Mouse (Mus musculus) adrenal gland, adult (tissue): ENCODE results near the gene Hectd2.

ENCODE experiments used
- DNase-seq, 2 experiments: peaks; one replicate each; pipeline ENCODE4 v3.0.0; 2022 to 2023; ENCODE audit warnings: low spot score in 1 of 2; ENCODE audit not compliant: inconsistent age in 2 of 2

The Hectd2 gene

GRCm38 (mm10) chr19:36554046-36554784 is at the start of gene Hectd2:
Hectd2 (plus strand) TSS chr19:36554639.
- peak; percentile 70 to 89 for DNase-seq

GRCm38 (mm10) chr19:36504716-36505115 is 49.7 kb upstream of the Hectd2 start:
- DNase-seq = no peak

- DNase-seq = peak in 1 of 2 experiments; percentile 48
These were observed 43.1 kb upstream of the Hectd2 start for GRCm38 (mm10) chr19:36511305-36511704.

GRCm38 (mm10) chr19:36518461-36518860 is 36.0 kb upstream of the Hectd2 start:
- DNase-seq = no peak

- no peak for DNase-seq
These were observed 32.9 kb upstream of the Hectd2 start for GRCm38 (mm10) chr19:36521568-36521967.

- DNase-seq = no peak
These were observed 31.8 kb upstream of the Hectd2 start for GRCm38 (mm10) chr19:36522558-36523195.

GRCm38 (mm10) chr19:36525071-36525470 is 29.4 kb upstream of the Hectd2 start:
- no peak for DNase-seq

- DNase-seq = peak in 1 of 2 experiments; percentile 37
These were observed 21.4 kb upstream of the Hectd2 start for GRCm38 (mm10) chr19:36533082-36533481.

- peak; percentile 75 to 86 for DNase-seq
These were observed 20.3 kb upstream of the Hectd2 start for GRCm38 (mm10) chr19:36534011-36534765.

- peak; percentile 79 to 91 for DNase-seq
These were observed 19.7 kb upstream of the Hectd2 start for GRCm38 (mm10) chr19:36534766-36535140.

- DNase-seq = no peak
These were observed 19.3 kb upstream of the Hectd2 start for GRCm38 (mm10) chr19:36535186-36535585.

GRCm38 (mm10) chr19:36535878-36536277 is 18.6 kb upstream of the Hectd2 start:
- no peak for DNase-seq

GRCm38 (mm10) chr19:36536929-36537328 is 17.5 kb upstream of the Hectd2 start:
- DNase-seq = no peak

GRCm38 (mm10) chr19:36538528-36538927 is 15.9 kb upstream of the Hectd2 start:
- DNase-seq = peak; percentile 21 to 76

- no peak for DNase-seq
These were observed 15.1 kb upstream of the Hectd2 start for GRCm38 (mm10) chr19:36539311-36539710.

GRCm38 (mm10) chr19:36540012-36540606 is 14.3 kb upstream of the Hectd2 start:
- DNase-seq = no peak

GRCm38 (mm10) chr19:36540776-36541175 is 13.7 kb upstream of the Hectd2 start:
- DNase-seq = no peak

- DNase-seq = no peak
These were observed 836 bp upstream of the Hectd2 start for GRCm38 (mm10) chr19:36553561-36554045.

- peak; percentile 63 to 85 for DNase-seq
These were observed 551 bp downstream of the Hectd2 start for GRCm38 (mm10) chr19:36554785-36555595.

- no peak for DNase-seq
These were observed 4.9 kb downstream of the Hectd2 start for GRCm38 (mm10) chr19:36559331-36559730.
